In genomic region chr2:61501922-61502321, GRCm38 (mm10) we compare ENCODE assay signal across 18 mouse cellular contexts.
DNase-seq lines count a peak whose midpoint lies in the region; ATAC-seq and TF ChIP-seq lines count a peak whose summit lies in the region.
"Had no signal": no experiment of that assay in that cellular context is flagged by ENCODE, and none has a peak within 500 bp of the region (broad histone marks: within the 10 kb centered on the region; RNA-seq: fewer than 3 reads in every experiment).

No protein-coding gene starts in this region.

- H3K4me2 ChIP-seq in lung, embryonic 14.5 days, result no peak overlapping the region
- H3K4me2 ChIP-seq: forebrain, embryonic 12.5 days; heart, embryonic 15.5 days had no signal

- in situ Hi-C loops in ES-E14 (cut with MboI; ENCODE audit: low sequenced_read_pairs in 2 of 2, unreplicated experiment in 2 of 2), result no loop called here

- 0 out of 2 replicates have a peak, but pooled peaks have one; percentile 11 for TF ChIP-seq CTCF in heart, adult 2 months (IDR thresholded peaks at IDR 0.05)
- peak; percentile 40; the same call in 1 of the 2 replicates for TF ChIP-seq CTCF in lung, embryonic 14.5 days (IDR thresholded peaks at IDR 0.05; ENCODE audit: low read depth)
- peak; percentile 14; the same call in 1 of the 2 replicates for TF ChIP-seq CTCF in small intestine, adult 2 months (IDR thresholded peaks at IDR 0.05; ENCODE audit: extremely low read depth, insufficient read length, insufficient replicate concordance, low read depth, low read length)

- no peak for TF ChIP-seq POLR2A in heart, adult 2 months (IDR thresholded peaks at IDR 0.05; ENCODE audit: insufficient read depth, low read depth, low read length)
- no peak for TF ChIP-seq POLR2A in small intestine, adult 2 months (IDR thresholded peaks at IDR 0.05; ENCODE audit: low read depth, low read length)

- no peaks in the 10 kb centered on the region for H3K9me3 ChIP-seq in lung, embryonic 14.5 days (ENCODE audit: low read depth, low read length)
- H3K9me3 ChIP-seq in ES-E14 (ENCODE audit: control insufficient read depth, insufficient read depth, low read depth, low read length), result no peaks in the 10 kb centered on the region
- H3K9me3 ChIP-seq: forebrain, embryonic 12.5 days; G1E; heart, embryonic 15.5 days had no signal

- ATAC-seq in lung, embryonic 14.5 days (ENCODE audit: insufficient read depth), result no peak
- ATAC-seq: hindbrain, postnatal 0 days had no signal

- H3K79me2 ChIP-seq in heart, adult 2 months (replicated peaks; ENCODE audit: control insufficient read depth, insufficient read depth, low read length), result no peaks in the 10 kb centered on the region

- H3K4me3 ChIP-seq in heart, adult 2 months, result no peak overlapping the region
- H3K4me3 ChIP-seq in lung, embryonic 14.5 days (ENCODE audit: low read depth, low read length), result no peak overlapping the region
- no peak overlapping the region for H3K4me3 ChIP-seq in ES-E14 (ENCODE audit: insufficient read depth in 1 of 2, low read depth in 1 of 2, low read length in 2 of 2, poor library complexity in 1 of 2, severe bottlenecking in 1 of 2)
- no peak overlapping the region for H3K4me3 ChIP-seq in small intestine, adult 2 months (ENCODE audit: low read depth, low read length)
- H3K4me3 ChIP-seq: forebrain, embryonic 12.5 days; heart, embryonic 15.5 days had no signal

- no peak for TF ChIP-seq EP300 in heart, adult 2 months (IDR thresholded peaks at IDR 0.05; ENCODE audit: insufficient read depth, low read depth, low read length)

- intact Hi-C loops in heart, adult 2 months (cut with DNase I), result no loop called here

- no peaks in the 10 kb centered on the region for H3K36me3 ChIP-seq in heart, adult 2 months (ENCODE audit: control insufficient read depth, insufficient read depth, low read length)
- no peaks in the 10 kb centered on the region for H3K36me3 ChIP-seq in lung, embryonic 14.5 days (ENCODE audit: insufficient read depth)
- no peaks in the 10 kb centered on the region for H3K36me3 ChIP-seq in ES-E14 (ENCODE audit: control insufficient read depth, insufficient read depth, low read length, poor library complexity, severe bottlenecking)
- no peaks in the 10 kb centered on the region for H3K36me3 ChIP-seq in small intestine, adult 2 months (ENCODE audit: control insufficient read depth, insufficient read depth, low read length)
- H3K36me3 ChIP-seq: forebrain, embryonic 12.5 days; G1E; heart, embryonic 15.5 days had no signal

- no peaks in the 10 kb centered on the region for H3K4me1 ChIP-seq in heart, adult 2 months (ENCODE audit: control insufficient read depth, insufficient read depth, low read length)
- H3K4me1 ChIP-seq in lung, embryonic 14.5 days (ENCODE audit: insufficient read depth), result no peaks in the 10 kb centered on the region
- no peaks in the 10 kb centered on the region for H3K4me1 ChIP-seq in ES-E14 (ENCODE audit: control insufficient read depth in 2 of 2, insufficient read depth in 2 of 2, low read length in 2 of 2, poor library complexity in 1 of 2)
- no peaks in the 10 kb centered on the region for H3K4me1 ChIP-seq in small intestine, adult 2 months (ENCODE audit: control insufficient read depth, insufficient read depth, insufficient read length, low read length)
- H3K4me1 ChIP-seq: forebrain, embryonic 12.5 days; heart, embryonic 15.5 days had no signal

- H3K9ac ChIP-seq in heart, adult 2 months (ENCODE audit: low read depth, low read length), result no peak overlapping the region
- H3K9ac ChIP-seq in lung, embryonic 14.5 days, result no peak overlapping the region
- no peak overlapping the region for H3K9ac ChIP-seq in ES-E14 (ENCODE audit: insufficient read depth, low read depth, low read length, poor library complexity, severe bottlenecking)
- H3K9ac ChIP-seq: forebrain, embryonic 12.5 days; heart, embryonic 15.5 days had no signal

- 89% methylated on average over 5 of the region's 5 CpGs for WGBS in heart, adult 2 months
- 86% methylated on average over 5 of the region's 5 CpGs for WGBS in lung, embryonic 14.5 days
- 92% methylated on average over 5 of the region's 5 CpGs for WGBS in small intestine, adult 2 months

- H3K27me3 ChIP-seq in heart, adult 2 months (ENCODE audit: control insufficient read depth, insufficient read depth, low read length), result no peaks in the 10 kb centered on the region
- no peaks in the 10 kb centered on the region for H3K27me3 ChIP-seq in lung, embryonic 14.5 days (ENCODE audit: insufficient read depth, low read length)
- H3K27me3 ChIP-seq in small intestine, adult 2 months (ENCODE audit: control insufficient read depth, insufficient read depth, low read length), result no peaks in the 10 kb centered on the region
- H3K27me3 ChIP-seq: forebrain, embryonic 12.5 days; heart, embryonic 15.5 days had no signal

- no peak overlapping the region for H3K27ac ChIP-seq in heart, adult 2 months
- H3K27ac ChIP-seq in lung, embryonic 14.5 days (ENCODE audit: low read depth), result no peak overlapping the region
- H3K27ac ChIP-seq in ES-E14 (ENCODE audit: insufficient read depth, low read depth, low read length, poor library complexity, severe bottlenecking), result no peak overlapping the region
- H3K27ac ChIP-seq in small intestine, adult 2 months (ENCODE audit: insufficient read depth, low read depth, low read length), result no peak overlapping the region
- H3K27ac ChIP-seq: forebrain, embryonic 12.5 days; heart, embryonic 15.5 days; hindbrain, postnatal 0 days had no signal

- no peak for DNase-seq in heart, adult 2 months
- DNase-seq in heart, postnatal 4 days, result no peak
- no peak for DNase-seq in lung, embryonic 14.5 days
- no peak for DNase-seq in lung, postnatal 25 days (ENCODE audit: low spot score)
- DNase-seq in ES-E14 (ENCODE audit: low read depth, low spot score), result peak; percentile 11
- no peak for DNase-seq in left cerebral cortex, adult 8-10 months (ENCODE audit: low spot score in 2 of 2)
- no peak for DNase-seq in embryo, embryonic 9.5 days (ENCODE audit: extremely low spot score)
- DNase-seq: cerebellum, adult 8-10 months; gastrocnemius, postnatal 25 days; kidney, adult 9 months; kidney, postnatal 36 days; lung, postnatal 36 days; thymus, adult 18-20 months had no signal

TF ChIP-seq in ES-E14, 5 proteins besides CTCF, POLR2A, EP300 and RAD21:
- TF ChIP-seq HCFC1 (IDR thresholded peaks at IDR 0.05; ENCODE audit: borderline replicate concordance, insufficient read depth, low read length), result no peak
- TF ChIP-seq MAFK (IDR thresholded peaks at IDR 0.05; ENCODE audit: insufficient read depth, low read depth, low read length), result no peak
- TF ChIP-seq ZNF384 (IDR thresholded peaks at IDR 0.05; ENCODE audit: low read depth, low read length), result no peak
- TF ChIP-seq CHD2 (IDR thresholded peaks at IDR 0.05; ENCODE audit: low read depth, low read length), result no peak
- no peak for TF ChIP-seq ZC3H11A (IDR thresholded peaks at IDR 0.05; ENCODE audit: borderline replicate concordance, low read depth, low read length)
